Mouse (Mus musculus) layer of hippocampus, adult 2 months (tissue): Measurements from ENCODE around the gene Krtap24-1. TPM values are rescaled to one million over a fixed set of nuclear protein-coding genes. Genes with fewer than 3 reads are reported as not detected.

Experiments used
- DNase-seq, 2 experiments: peaks; one replicate each; pipeline ENCODE4 v3.0.0; 2022; ENCODE audit warnings: low spot score in 2 of 2
- H3K27ac ChIP-seq: fragments of 200-600 bp; 2 replicates; pipeline ENCODE4 v1.8.1; 2022
- H3K4me3 ChIP-seq: fragments of 200-600 bp; 2 replicates; pipeline ENCODE4 v1.8.1; 2022; ENCODE audit warnings: mild to moderate bottlenecking
- CTCF ChIP-seq: fragments of 200-600 bp; conservative IDR thresholded peaks from 2 replicates; pipeline ENCODE4 v1.8.1; 2022; ENCODE audit warnings: antibody characterized with exemption, mild to moderate bottlenecking, moderate library complexity
- total RNA-seq, 2 experiments: library from RNA; stranded (reverse); gene quantifications; 2 replicates each; pipeline ENCODE4 v1.2.3; 2021

Gene Krtap24-1
- total RNA-seq, 2 experiments from 2014 or later = not detected

DNA sequence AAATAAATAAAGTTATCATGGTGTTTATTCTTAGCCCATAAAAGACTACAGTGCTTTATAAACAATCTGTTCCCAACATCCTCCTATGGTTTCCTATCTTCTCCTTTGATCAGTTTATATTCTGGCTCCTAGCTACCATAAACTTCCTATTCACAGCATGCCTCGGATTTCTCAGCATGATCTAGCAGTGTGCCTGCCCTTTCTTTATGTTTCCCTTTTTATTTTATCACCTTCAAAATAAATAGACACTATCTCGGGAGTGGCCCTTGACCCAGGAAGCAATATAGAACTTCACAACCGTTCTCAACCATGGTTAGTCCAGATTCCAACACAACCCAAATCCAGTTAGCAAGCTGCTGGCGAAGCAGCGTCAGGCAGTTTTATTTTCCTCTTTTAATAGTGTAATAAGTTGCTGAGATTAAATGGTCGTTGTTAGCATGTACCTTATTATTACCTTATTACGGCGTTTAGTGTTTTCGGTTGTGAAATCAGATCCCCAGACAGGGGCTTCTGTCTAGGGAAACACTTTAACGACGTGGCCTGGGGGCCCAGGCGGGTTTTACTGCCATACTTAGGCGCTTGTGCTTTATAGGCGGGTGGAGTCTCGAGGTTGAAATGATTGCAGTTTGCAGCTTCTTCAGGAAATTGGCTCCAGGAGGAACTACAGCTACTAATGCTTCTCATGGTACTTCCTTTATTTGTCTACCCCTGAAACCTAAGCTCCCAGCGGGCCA is 12.4 kb downstream of the Krtap24-1 start:
- TF ChIP-seq CTCF = no peak
- no peak overlapping the region for H3K4me3 ChIP-seq
- H3K27ac ChIP-seq = no peak overlapping the region
- DNase-seq = no peak

DNA sequence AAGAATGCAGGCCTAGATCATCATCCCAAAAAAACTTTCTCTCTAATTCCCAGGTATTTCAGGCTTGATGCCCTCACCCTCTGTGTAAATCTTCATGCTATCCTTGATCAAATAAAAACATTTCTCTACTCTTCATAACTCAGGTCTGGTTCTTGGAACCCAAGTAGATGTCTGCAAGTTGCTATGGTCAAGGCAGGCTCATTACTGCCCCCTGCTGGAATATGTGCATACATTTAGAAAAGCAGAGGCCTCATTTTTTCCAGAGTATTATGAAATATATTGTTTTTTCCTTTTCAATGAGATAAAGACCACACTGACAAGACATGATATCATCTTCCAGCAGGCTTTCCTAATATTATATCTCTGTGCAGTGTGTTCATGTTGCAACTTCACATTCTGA is 19.3 kb downstream of the Krtap24-1 start:
- Histone ChIP-seq H3K4me3 (no peak overlapping the region), H3K27ac (no peak overlapping the region)
- DNase-seq = no peak
- peak; percentile 62 for TF ChIP-seq CTCF

DNA sequence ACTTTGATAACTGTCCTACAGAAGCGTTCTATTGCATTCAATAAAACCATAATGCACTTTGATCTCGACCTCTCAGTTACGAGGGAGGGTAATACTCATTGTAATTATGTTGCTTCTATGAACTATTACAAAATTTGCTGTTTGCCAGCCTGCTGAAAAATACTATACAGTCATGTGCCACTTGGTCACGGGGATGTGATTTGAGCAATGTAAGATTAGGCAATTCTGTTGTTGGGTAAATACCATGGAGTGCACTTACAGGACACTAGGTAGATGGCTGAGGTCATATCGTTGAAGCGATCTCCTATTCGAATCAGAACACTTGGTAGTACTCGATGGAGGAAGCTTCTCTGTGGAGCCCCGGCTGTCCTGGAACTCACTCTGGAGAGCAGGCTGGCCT is 28.7 kb downstream of the Krtap24-1 start:
- Histone ChIP-seq H3K4me3 (no peak overlapping the region), H3K27ac (no peak overlapping the region)
- no peak for TF ChIP-seq CTCF
- DNase-seq = no peak

DNA sequence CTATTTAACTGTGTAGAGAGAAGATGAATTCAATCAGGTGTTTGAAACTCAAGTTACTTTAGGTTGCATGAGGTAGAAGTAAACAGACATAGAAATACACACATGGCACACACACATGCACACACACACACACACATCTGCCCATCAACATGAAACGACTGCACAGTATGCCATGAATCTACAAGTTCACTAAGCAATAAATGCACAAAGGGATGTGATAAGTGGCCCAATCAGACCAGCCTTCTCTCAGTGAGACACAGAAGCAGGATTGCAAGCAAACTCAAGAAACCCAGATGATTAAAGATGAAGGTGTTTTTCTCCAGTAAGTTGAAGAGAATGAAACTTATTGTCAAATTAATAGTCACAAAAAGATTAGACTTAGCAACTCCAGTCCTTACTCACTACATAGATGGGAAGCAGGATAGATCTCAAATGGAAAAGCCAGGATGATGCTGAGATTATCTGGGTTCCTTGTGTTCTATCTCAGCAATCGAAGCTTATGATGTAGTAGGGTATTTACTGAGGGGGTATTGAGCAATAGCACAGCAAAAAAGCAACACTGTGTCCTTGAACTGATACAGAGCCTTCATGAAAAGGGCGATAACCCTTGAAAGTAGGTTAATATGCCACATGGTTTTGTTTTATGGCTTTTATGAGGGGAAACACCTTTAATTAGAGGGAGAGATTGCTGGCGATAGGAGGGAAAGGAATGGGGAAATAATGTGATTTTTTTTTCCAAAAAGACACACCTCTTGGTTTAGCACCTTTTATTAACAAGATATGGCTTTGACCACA is 36.0 kb downstream of the Krtap24-1 start:
- no peak for DNase-seq
- Histone ChIP-seq H3K27ac (no peak overlapping the region), H3K4me3 (no peak overlapping the region)
- TF ChIP-seq CTCF = no peak

DNA sequence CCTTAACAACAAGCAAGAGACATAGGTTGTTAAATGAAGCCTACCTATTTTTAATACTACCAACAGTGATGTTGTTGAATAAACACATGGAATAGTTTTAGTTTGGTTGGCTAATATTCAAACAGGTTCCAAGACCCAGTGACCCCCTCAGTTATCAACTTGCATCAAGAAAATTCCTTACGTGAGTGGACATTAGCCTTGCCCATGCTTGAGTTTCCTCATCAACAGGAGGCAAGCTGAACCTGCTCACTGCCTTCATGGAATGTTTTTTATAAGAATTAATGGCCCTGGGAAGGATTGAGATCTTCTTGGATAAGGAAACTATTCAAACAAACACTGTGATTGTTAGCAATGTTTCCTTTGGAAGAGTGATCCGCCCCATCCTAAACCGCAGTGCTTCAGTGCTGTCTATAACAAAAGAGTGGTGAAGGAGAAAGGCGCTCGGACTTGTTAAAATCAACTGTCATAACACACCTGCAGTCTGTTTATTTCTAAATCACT is 39.1 kb downstream of the Krtap24-1 start:
- H3K27ac ChIP-seq = no peak overlapping the region
- DNase-seq = no peak
- no peak for TF ChIP-seq CTCF
- no peak overlapping the region for H3K4me3 ChIP-seq

DNA sequence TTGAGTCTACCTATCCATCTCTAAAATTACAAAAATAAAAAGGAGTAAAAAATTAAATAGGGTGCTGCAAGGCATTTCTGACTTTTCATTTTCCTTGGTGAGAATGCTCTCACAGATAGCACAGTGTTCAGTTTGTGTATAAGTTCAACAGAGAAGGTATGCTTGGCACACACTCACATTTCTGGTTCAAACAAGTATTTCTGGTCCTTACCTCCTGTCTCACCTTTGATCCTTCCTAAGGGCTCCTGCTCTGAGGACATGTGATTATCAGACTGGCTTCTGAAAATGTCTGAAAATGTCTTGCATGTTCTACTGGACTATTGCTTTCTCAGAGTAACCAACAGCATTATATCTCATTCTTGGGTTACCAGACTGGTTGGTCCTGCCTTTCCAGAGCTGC is 41.9 kb downstream of the Krtap24-1 start:
- no peak overlapping the region for H3K4me3 ChIP-seq

DNA sequence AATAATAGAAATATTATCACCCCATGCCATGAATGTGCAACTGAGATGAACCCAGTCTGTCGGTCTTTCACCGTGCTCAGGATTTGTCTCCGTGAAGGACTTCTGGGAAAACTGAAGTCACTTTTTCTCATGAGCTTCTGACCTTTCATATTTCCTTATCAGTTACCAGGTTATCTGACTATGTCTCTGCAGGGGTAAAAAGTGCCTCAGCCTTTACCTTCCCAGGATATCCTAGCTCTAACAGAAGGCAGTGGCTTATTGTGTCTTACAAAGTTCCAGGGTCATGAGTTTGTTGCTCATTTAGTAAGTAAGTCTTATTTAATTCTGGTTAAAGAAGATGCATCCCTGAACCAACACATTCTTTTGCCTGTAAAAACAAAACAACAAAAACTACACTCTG is 42.3 kb downstream of the Krtap24-1 start:
- Histone ChIP-seq H3K4me3 (no peak overlapping the region), H3K27ac (no peak overlapping the region)
- no peak for DNase-seq
- no peak for TF ChIP-seq CTCF

More for the DNA sequence above, 41.9 kb downstream of the Krtap24-1 start:
- H3K27ac ChIP-seq = no peak overlapping the region
- no peak for DNase-seq
- TF ChIP-seq CTCF = no peak

DNA sequence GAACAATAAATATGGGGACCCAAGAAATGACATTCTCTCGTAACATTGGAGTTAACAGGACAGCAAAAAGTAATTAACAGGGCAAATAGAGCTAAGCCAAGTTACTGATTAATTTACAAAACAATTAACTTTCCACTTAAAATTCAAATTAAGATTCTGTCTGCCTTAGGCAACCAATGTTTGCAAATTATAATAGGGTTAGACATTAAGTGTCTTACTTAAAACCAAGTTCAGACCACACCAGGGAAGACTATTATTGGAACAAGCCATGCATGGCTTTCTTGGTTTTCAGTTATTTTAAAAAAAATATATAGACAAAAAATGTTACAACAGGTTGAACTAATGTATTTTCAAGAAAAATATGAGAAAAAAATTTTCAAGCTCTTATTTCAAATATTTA is 43.0 kb downstream of the Krtap24-1 start:
- Histone ChIP-seq H3K27ac (no peak overlapping the region), H3K4me3 (no peak overlapping the region)
- no peak for TF ChIP-seq CTCF
- no peak for DNase-seq

DNA sequence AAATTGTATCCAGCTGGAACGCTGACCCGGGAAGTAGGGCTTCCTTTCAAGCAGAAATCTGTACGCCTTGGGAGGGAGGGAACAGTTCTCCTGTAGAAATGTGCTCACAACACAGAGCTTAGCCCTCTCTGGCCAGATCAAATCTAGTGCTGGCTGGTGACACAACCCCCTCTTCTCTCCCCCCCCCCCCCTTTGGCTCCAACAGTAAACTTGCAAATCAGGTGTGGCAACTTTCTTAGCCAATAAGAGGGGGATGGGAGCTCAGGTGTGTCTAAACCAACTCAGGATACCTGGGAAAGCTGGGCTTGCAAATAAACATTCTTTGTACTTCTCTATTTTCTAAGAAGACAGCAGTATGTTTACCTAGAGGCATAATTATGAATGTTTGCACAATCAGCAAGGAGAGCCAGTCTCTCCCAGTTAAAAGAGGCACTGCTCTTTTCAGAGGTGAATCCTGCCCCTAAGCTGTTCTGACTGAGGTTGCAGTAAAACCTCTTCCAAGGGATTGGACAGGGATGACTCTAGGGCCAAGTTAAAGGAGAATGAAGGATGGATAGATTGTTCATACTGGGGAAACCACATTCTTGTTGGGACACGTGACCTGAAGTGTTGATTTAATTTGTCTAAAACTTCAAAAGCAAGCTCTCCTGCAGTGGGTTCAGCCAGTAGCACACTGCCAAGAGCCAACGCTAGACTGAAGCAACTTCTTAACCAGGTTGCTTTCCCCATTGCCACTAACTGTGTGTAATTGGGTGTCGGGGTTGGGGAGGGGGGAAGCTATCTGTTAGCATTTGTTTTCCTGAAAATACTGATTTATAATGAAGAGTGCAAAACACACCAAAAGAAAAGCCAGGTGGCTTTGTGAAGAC is 48.8 kb downstream of the Krtap24-1 start, which contains the start of gene Cldn8:
Gene Cldn8, minus strand, starts transcription at position 139 of the 869 bp plus-strand sequence.
- DNase-seq = no peak
- no peak within 1 kb of the TSS for H3K4me3 ChIP-seq
- no peak for TF ChIP-seq CTCF
- no peak within 1 kb of the TSS for H3K27ac ChIP-seq

DNA sequence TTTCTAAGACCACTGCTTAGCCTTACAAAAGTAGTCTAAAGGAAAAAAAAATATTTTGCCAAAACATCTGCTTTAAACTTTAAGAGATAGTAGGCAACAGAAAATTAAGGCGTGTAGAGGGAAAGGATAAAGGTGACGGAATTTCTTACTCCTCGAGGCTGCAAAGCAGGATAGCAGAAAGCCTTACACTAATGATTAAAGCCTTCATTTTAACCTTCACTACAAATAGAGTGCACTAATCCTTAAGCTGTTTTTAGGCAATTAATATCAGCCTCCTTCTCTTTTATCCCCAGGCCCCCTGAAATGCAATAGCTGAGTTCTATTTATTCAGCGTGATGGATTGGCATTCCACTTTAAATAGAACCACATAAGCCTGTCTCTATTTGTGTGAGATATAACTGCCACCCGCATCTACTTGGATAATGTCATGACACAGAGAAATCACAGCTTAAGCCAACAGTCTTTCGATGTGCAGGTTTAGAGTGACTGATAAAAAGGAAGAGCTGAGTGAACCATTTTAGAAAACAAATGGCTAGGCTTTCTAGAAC is 50.4 kb downstream of the Krtap24-1 start:
- no peak for TF ChIP-seq CTCF
- no peak for DNase-seq
- no peak overlapping the region for H3K27ac ChIP-seq
- H3K4me3 ChIP-seq = no peak overlapping the region

Other genes with a start within 250 kb of the Krtap24-1 start
- gene Cldn17, start 105.3 kb downstream of the Krtap24-1 start, total RNA-seq = not detected
- not detected for gene Cldn8, start 49.1 kb downstream of the Krtap24-1 start, total RNA-seq
- not detected for gene 2310079G19Rik, start 15.4 kb upstream of the Krtap24-1 start, total RNA-seq
- not detected for gene Krtap26-1, start 35.5 kb upstream of the Krtap24-1 start, total RNA-seq
- gene Krtap27-1, start 59.4 kb upstream of the Krtap24-1 start, total RNA-seq = not detected
- not detected for gene 2310061N02Rik, start 95.7 kb upstream of the Krtap24-1 start, total RNA-seq
- not detected for gene Krtap13-1, start 116.6 kb upstream of the Krtap24-1 start, total RNA-seq
- gene Krtap13, start 139.4 kb upstream of the Krtap24-1 start, total RNA-seq = not detected
- gene 2310034C09Rik, start 146.6 kb upstream of the Krtap24-1 start, total RNA-seq = not detected
- not detected for gene 2310057N15Rik, start 161.9 kb upstream of the Krtap24-1 start, total RNA-seq
- not detected for gene Gm5965, start 165.6 kb upstream of the Krtap24-1 start, total RNA-seq
- gene Gm20741, start 199.9 kb upstream of the Krtap24-1 start, total RNA-seq = not detected
- gene Krtap15, start 207.9 kb upstream of the Krtap24-1 start, total RNA-seq = not detected
- gene Krtap14, start 213.9 kb upstream of the Krtap24-1 start, total RNA-seq = not detected